Mouse (Mus musculus) splenic B cell, adult 2 months (primary cell): ENCODE measurements around the gene Hoxa10.

Experiments used
- DNase-seq: peaks from one replicate; pipeline ENCODE4 v3.0.0-alpha.2; 2011; ENCODE audit warnings: low read depth, low spot score
- H3K27me3 ChIP-seq: 2 replicates; pipeline ENCODE4 v1.6.1; 2012; ENCODE audit warnings: mild to moderate bottlenecking, low read length, moderate library complexity, mixed read lengths; ENCODE audit not compliant: control insufficient read depth, poor library complexity, insufficient read depth, severe bottlenecking
- H3K36me3 ChIP-seq: 2 replicates; pipeline ENCODE4 v1.6.1; 2012; ENCODE audit warnings: mild to moderate bottlenecking, low read length, moderate library complexity, mixed read lengths; ENCODE audit not compliant: control insufficient read depth, poor library complexity, insufficient read depth, severe bottlenecking

Hoxa10 gene

GRCm38 (mm10) chr6:52222729-52223128 is 17.9 kb downstream of the Hoxa10 start:
- Histone ChIP-seq H3K36me3 (no peaks in the 10 kb centered on the region), H3K27me3 (peaks cover 5% of the 10 kb centered on the region)
- no peak for DNase-seq

- DNase-seq: no peak
These were observed 18.5 kb downstream of the Hoxa10 start for GRCm38 (mm10) chr6:52221993-52222685.

GRCm38 (mm10) chr6:52221337-52221992 is 19.2 kb downstream of the Hoxa10 start, which contains the start of gene Hoxa7:
TSS of gene Hoxa7 (minus strand) at chr6:52221854.
- DNase-seq: peak; percentile 90
- Histone ChIP-seq H3K27me3 (peaks cover 5% of the 10 kb centered on the region), H3K36me3 (no peaks in the 10 kb centered on the region)

More at GRCm38 (mm10) chr6:52221993-52222685, 18.5 kb downstream of the Hoxa10 start:
- Histone ChIP-seq H3K27me3 (peaks cover 5% of the 10 kb centered on the region), H3K36me3 (no peaks in the 10 kb centered on the region)

GRCm38 (mm10) chr6:52220865-52221310 is 19.8 kb downstream of the Hoxa10 start:
- Histone ChIP-seq H3K36me3 (no peaks in the 10 kb centered on the region), H3K27me3 (peaks cover 5% of the 10 kb centered on the region)
- DNase-seq: no peak

GRCm38 (mm10) chr6:52220003-52220864 is 20.4 kb downstream of the Hoxa10 start:
- Histone ChIP-seq H3K36me3 (no peaks in the 10 kb centered on the region), H3K27me3 (peaks cover 5% of the 10 kb centered on the region)
- no peak for DNase-seq

- DNase-seq: no peak
- H3K27me3 ChIP-seq: peaks cover 5% of the 10 kb centered on the region
These were observed 21.3 kb downstream of the Hoxa10 start for GRCm38 (mm10) chr6:52219234-52219942.

GRCm38 (mm10) chr6:52218643-52219215 is 21.9 kb downstream of the Hoxa10 start:
- Histone ChIP-seq H3K27me3 (peaks cover 5% of the 10 kb centered on the region), H3K36me3 (no peaks in the 10 kb centered on the region)
- DNase-seq: no peak

More at GRCm38 (mm10) chr6:52219234-52219942, 21.3 kb downstream of the Hoxa10 start:
- no peaks in the 10 kb centered on the region for H3K36me3 ChIP-seq

- no peak for DNase-seq
- H3K36me3 ChIP-seq: no peaks in the 10 kb centered on the region
These were observed 22.6 kb downstream of the Hoxa10 start for GRCm38 (mm10) chr6:52217895-52218642.

GRCm38 (mm10) chr6:52217459-52217768 is 23.2 kb downstream of the Hoxa10 start:
- no peaks in the 10 kb centered on the region for H3K36me3 ChIP-seq
- peak; percentile 60 for DNase-seq
- peaks cover 4% of the 10 kb centered on the region for H3K27me3 ChIP-seq

More at GRCm38 (mm10) chr6:52217895-52218642, 22.6 kb downstream of the Hoxa10 start:
- H3K27me3 ChIP-seq: peaks cover 7% of the 10 kb centered on the region

- no peak for DNase-seq
- H3K27me3 ChIP-seq: peaks cover 4% of the 10 kb centered on the region
- no peaks in the 10 kb centered on the region for H3K36me3 ChIP-seq
These were observed 23.8 kb downstream of the Hoxa10 start for GRCm38 (mm10) chr6:52216691-52217458.

GRCm38 (mm10) chr6:52215771-52216535 is 24.7 kb downstream of the Hoxa10 start:
- peaks cover 6% of the 10 kb centered on the region for H3K27me3 ChIP-seq
- no peak for DNase-seq
- H3K36me3 ChIP-seq: no peaks in the 10 kb centered on the region

- H3K36me3 ChIP-seq: no peaks in the 10 kb centered on the region
- DNase-seq: no peak
- peaks cover 6% of the 10 kb centered on the region for H3K27me3 ChIP-seq
These were observed 25.6 kb downstream of the Hoxa10 start for GRCm38 (mm10) chr6:52215070-52215469.
